In the genomic region with DNA sequence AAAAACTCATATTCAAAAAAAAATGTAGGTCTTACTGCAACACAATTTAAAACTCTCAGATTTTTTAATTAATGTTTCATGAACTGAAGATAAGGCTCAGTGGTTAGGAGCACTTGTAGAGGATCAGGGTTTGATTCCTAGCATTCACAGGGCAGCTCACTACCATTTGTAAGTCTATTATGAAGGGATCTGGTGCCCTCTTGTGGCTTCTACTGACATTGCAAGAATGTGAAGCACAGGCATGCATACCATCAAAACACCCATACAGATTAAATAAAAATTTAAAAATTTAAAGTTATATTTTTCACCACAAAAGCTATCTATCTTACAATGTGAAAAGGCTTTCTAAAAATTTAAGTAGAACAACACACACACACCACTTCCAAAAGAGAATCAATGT, we compare ENCODE assay signal across 7 mouse cellular contexts.
DNase-seq lines count a peak whose midpoint lies in the region; ATAC-seq and TF ChIP-seq lines count a peak whose summit lies in the region.

No protein-coding gene starts in this region.

- no peak for TF ChIP-seq POLR2A in CH12.LX (IDR thresholded peaks at IDR 0.05; ENCODE audit: low read depth, low read length)

- peak; percentile 39 to 74; a peak in 3 of 4 replicates for TF ChIP-seq CTCF in CH12.LX (conservative IDR thresholded peaks at IDR 0.05 in 1 of 2, IDR thresholded peaks at IDR 0.05 in 1 of 2; ENCODE audit: low read depth in 2 of 2, low read length in 2 of 2)
- TF ChIP-seq CTCF in liver, postnatal 0 days (IDR thresholded peaks at IDR 0.05; ENCODE audit: low read depth), result peak; percentile 68

- H3K4me1 ChIP-seq in CH12.LX (ENCODE audit: control insufficient read depth in 1 of 2, insufficient read depth in 2 of 2), result no peaks in the 10 kb centered on the region
- no peaks in the 10 kb centered on the region for H3K4me1 ChIP-seq in liver, postnatal 0 days (ENCODE audit: insufficient read depth)

- H3K27me3 ChIP-seq in CH12.LX (replicated peaks), result no peaks in the 10 kb centered on the region
- H3K27me3 ChIP-seq in liver, postnatal 0 days (ENCODE audit: insufficient read depth, low read length), result no peaks in the 10 kb centered on the region

- H3K36me3 ChIP-seq in CH12.LX (replicated peaks in 1 of 2; ENCODE audit: control insufficient read depth in 1 of 2, insufficient read depth in 1 of 2, low read length in 1 of 2), result no peaks in the 10 kb centered on the region
- no peaks in the 10 kb centered on the region for H3K36me3 ChIP-seq in liver, postnatal 0 days (replicated peaks; ENCODE audit: insufficient read depth, low read length)

- dilution Hi-C loops in CH12.LX (cut with MboI; ENCODE audit: extremely low pct_ligation_motif_present, extremely low pct_unique_long_range_greater_than_20kb, low sequenced_read_pairs), result no loop called here

- TF ChIP-seq EP300 in CH12.LX (IDR thresholded peaks at IDR 0.05; ENCODE audit: low read length), result no peak
- TF ChIP-seq EP300 in liver, postnatal 0 days (IDR thresholded peaks at IDR 0.05; ENCODE audit: low read depth), result no peak

- no peak overlapping the region for H3K9ac ChIP-seq in CH12.LX (ENCODE audit: insufficient read depth, low read depth)
- H3K9ac ChIP-seq in liver, postnatal 0 days (replicated peaks), result no peak overlapping the region

- no peak for ATAC-seq in liver, postnatal 0 days

- no peaks in the 10 kb centered on the region for H3K9me3 ChIP-seq in CH12.LX (replicated peaks; ENCODE audit: low read length)
- no peaks in the 10 kb centered on the region for H3K9me3 ChIP-seq in liver, postnatal 0 days (ENCODE audit: low read length)

- peak; percentile 78 for TF ChIP-seq RAD21 in CH12.LX (IDR thresholded peaks at IDR 0.05; ENCODE audit: low read depth, low read length)

- no peaks in the 10 kb centered on the region for H3K79me2 ChIP-seq in CH12.LX (replicated peaks; ENCODE audit: control insufficient read depth, extremely low read depth, insufficient read depth, poor library complexity, severe bottlenecking)

- H3K4me3 ChIP-seq in CH12.LX (replicated peaks in 1 of 3; ENCODE audit: low read depth in 2 of 3, low read length in 2 of 3, poor library complexity in 1 of 3), result no peak overlapping the region
- no peak overlapping the region for H3K4me3 ChIP-seq in liver, postnatal 0 days (ENCODE audit: low read depth, low read length)

- H3K4me2 ChIP-seq in CH12.LX (ENCODE audit: insufficient read depth, low read depth, poor library complexity, severe bottlenecking), result no peak overlapping the region
- no peak overlapping the region for H3K4me2 ChIP-seq in liver, postnatal 0 days (ENCODE audit: low read depth, low read length)

- in situ Hi-C loops in CH12.LX (cut with MboI; ENCODE audit: low pct_ligation_motif_present, low pct_unique_long_range_greater_than_20kb, low sequenced_read_pairs), result loop anchor here (25.0 kb wide), 1 partner anchor 205 kb away; no protein-coding TSS in a partner anchor

- DNase-seq in left cerebral cortex, adult 11 months (ENCODE audit: low spot score), result peak; percentile 12
- no peak for DNase-seq in left cerebral cortex, adult 8-10 months (ENCODE audit: low spot score in 2 of 2)
- DNase-seq in CH12.LX (ENCODE audit: extremely low read depth) (peak; percentile 56), ZHBTc4 (ENCODE audit: low read depth, low spot score) (peak; percentile 57)
- peak; percentile 28 for DNase-seq in forelimb bud, embryonic 11.5 days (ENCODE audit: low read depth, low spot score)
- peak; percentile 30 for DNase-seq in liver, postnatal 0 days
- DNase-seq in thymus, postnatal 14 days, result peak; percentile 71

- H3K27ac ChIP-seq in CH12.LX (ENCODE audit: insufficient read depth, low read depth), result no peak overlapping the region
- H3K27ac ChIP-seq in liver, postnatal 0 days (ENCODE audit: low read depth), result no peak overlapping the region

TF ChIP-seq in CH12.LX, 34 proteins besides CTCF, POLR2A, EP300 and RAD21:
- TF ChIP-seq IRF4 (IDR thresholded peaks at IDR 0.05; ENCODE audit: low read depth, low read length), result no peak
- no peak for TF ChIP-seq RCOR1 (conservative IDR thresholded peaks at IDR 0.05; ENCODE audit: low read depth, low read length)
- TF ChIP-seq SMC3 (IDR thresholded peaks at IDR 0.05; ENCODE audit: low read depth, low read length), result peak; percentile 55
- TF ChIP-seq USF2 (conservative IDR thresholded peaks at IDR 0.05; ENCODE audit: low read depth, low read length), result no peak
- no peak for TF ChIP-seq KAT2A (IDR thresholded peaks at IDR 0.05; ENCODE audit: insufficient replicate concordance, low read length)
- no peak for TF ChIP-seq TBP (conservative IDR thresholded peaks at IDR 0.05; ENCODE audit: low read depth, low read length)
TF ChIP-seq in CH12.LX: peak in this region for 1.

Comparison
In these comparisons a context has a peak if more than half of its experiments do, and no peak if none do; other contexts are left out.
1. DNase-seq: peak in left cerebral cortex, adult 11 months (single experiment), CH12.LX (single experiment), ZHBTc4 (single experiment), forelimb bud, embryonic 11.5 days (single experiment), liver, postnatal 0 days (single experiment) and thymus, postnatal 14 days (single experiment); none in left cerebral cortex, adult 8-10 months (0 of 2).